Mouse (Mus musculus) layer of hippocampus, adult 11-12 months (tissue): ENCODE results near the gene B3gat2.

Experiments
- DNase-seq: peaks from one replicate; pipeline ENCODE4 v3.0.0; 2022; ENCODE audit warnings: low spot score

B3gat2 gene

DNA sequence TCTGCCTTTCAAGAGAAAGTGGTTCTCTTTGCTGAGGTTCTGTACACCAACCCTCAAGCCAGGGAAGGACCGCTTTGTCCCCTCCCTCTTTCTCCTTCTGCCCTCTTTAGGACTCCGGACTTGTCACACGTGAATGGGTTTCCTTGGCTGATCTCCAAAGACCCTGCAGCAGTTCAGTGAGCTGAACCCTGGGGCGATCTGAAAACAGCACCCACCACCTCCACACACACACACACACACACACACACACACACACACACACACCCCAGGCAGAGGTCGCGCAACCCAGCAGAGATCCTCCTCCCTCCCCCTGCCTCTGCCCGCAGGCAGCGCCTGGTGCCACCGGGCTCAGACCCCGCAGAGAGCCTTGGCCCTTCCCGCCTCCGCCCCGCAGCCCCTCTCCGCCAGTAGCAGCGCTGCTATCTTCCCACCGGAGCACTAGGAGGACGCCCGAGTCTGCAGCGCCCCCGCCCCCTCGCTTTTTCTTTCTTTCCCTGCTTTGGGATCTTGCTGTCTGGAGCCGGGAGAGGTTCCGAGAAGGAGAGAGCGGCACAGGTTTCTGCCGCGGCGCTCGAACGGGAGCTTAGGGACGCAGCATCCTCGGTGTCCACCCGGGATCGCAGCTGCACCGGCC lies at the start of gene B3gat2:
TSS of gene B3gat2 (plus strand) at position 252 of the 634 bp plus-strand sequence.
- DNase-seq: peak; percentile 15

DNA sequence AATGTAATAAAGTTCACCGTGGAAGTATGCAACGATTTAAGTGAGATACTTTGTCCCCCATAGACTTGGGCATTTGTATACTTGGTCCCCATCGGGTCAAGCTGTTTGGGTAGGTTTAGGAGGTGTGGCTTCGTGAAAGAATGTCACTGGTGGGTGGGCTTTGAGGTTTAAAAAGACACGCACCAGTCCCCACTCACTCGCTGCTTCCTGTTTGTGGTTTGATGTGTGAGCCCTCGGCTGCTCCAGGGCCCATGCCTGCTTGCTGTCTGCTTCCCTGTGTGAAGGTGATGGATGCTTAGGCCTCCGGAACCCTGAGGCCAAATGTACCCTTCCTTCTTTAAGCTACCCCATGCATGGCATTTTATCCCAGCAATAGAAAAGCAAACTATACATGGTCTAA lies 41.2 kb upstream of the B3gat2 start:
- DNase-seq: no peak

- DNase-seq: no peak
These were observed 40.5 kb upstream of the B3gat2 start for GRCm38 (mm10) chr1:23721036-23721435.

DNA sequence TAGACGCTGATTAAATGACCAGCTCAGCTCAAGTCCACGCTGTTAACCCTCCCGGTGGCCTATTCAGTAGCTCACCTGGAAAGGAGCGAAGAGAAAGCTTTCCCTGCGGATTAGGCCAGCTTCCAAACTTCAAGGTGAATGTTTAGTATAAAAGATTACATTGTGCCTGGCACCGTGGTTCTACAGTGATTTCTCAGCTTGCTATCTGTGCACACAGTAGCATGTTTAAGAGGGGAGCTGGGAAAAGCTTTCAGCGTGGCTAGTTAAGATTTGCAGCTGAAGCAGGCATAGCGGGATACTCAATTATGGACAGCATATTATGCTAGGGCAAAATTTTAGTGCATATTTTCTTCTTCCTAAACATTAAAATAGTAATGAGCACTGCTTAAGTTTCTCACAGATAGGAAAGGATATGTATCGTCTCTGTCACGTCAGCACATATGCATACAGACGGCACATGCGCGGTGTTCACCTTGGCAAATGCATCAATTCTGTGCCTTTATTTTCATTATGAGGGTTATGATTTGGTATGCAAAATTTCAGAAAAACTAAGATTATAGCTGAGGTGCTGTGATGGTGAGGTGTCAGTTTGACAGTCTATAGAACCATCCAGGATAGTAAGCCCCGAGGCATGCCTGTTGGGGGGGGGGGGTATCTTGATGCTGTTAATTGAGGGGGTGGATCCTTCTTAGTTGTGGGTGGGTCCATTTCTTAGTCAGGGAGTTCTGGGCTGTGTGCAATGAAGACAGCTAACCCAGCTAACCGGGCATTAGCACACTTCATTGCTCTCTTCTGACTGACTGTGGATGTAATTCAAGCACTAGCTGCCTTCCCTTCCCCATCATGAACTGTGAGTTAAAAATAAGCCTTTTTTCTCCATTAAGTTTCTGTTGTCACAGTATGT lies 38.8 kb upstream of the B3gat2 start:
- no peak for DNase-seq

GRCm38 (mm10) chr1:23731324-23731723 lies 30.2 kb upstream of the B3gat2 start:
- no peak for DNase-seq

DNA sequence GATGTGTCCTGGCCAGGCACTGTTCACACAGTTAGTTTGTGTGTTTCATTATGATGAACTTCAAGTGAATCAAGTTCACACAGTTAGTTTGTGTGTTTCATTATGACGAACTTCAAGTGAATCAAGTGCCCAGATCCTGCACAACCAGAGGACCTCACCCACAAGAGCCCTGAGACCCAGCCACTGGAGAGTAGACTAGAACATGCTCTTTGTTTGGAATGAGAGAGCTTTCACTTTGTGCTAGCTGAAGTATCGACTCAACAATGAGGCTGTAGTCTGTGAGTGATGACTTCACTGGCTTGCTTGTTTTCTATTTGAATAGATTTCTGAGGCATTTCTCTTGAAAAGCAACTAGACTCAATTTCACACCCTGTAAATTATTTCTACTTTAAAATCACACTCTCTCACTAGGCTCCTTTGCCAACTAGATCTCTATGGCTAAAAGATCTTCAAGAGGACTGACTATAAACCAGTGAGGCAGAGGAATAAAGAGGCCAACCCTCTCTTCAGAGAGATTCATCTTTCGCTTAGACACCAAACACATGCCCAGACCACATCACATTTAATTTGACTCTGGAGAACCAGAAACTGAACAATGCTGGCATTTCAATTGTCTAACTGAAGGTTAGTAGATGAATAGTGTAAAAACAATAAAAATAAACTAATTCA lies 10.6 kb upstream of the B3gat2 start:
- DNase-seq: no peak

- no peak for DNase-seq
These were observed 8.5 kb upstream of the B3gat2 start for GRCm38 (mm10) chr1:23753091-23753490.

GRCm38 (mm10) chr1:23753591-23753990 lies 8.0 kb upstream of the B3gat2 start:
- DNase-seq: no peak

DNA sequence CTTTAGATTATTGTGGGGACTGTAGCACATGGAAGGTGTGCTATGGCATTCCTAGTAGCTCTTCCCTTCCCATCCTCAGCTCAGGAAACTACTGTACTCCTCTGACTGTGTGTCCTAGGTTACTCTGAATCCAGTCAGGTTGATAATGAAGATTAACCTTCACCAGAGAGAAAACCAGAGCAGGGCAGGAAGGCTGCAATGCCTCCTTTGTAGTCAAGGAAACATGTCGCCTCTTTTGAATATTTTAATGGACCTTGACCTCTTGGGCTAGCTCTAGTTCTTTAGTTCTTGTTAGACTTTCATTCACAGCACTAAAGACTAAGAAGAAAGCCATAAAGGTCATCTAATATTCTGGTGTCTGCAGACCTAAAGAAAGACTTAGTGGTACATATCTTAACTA lies 7.2 kb upstream of the B3gat2 start:
- no peak for DNase-seq

DNA sequence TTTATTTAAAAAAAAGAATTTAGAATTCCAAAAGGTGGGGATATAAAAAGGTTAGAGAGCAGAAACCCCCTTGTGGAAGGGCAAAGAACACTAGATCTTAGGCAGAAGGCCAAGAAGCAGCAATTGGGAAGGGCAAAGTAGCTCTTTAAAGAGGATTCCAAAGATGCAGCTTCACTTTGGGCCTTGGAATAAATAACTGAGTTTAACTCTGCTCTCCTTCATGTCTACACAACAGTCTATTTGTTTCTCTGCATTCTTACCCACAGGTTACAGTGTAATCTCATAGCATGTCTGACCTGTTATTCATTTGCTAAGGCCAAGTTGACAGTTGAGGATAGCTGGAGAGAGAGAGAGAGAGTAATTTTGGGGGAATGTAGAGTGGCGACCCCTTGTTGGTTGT lies 6.6 kb upstream of the B3gat2 start:
- DNase-seq: no peak

DNA sequence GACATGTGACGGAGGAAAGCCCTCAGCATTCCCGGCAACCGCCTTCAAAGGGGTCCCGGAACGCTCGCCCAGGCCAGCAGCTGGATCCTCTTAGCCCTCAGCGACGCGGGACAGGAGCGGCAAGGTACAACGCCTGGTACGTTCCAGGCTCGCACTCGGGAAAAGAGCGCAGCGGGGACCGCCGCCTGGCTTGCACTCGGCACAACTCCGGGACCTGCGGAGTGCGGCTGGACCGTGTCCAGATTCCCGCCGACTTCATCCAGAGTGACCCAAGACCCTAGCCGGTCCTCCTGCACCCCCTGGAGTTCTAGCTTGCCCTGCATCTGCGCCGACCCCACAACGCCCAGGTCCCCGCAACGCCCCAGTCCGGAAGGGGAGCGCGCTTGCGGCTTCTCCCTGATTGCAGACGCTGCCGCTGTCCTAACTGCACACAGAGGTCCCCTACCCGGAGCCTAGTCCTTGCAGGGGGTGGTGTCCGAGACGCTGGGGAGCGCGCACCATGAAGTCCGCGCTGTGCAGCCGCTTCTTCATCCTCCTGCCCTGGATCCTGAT lies 659 bp downstream of the B3gat2 start:
- DNase-seq: peak; percentile 24

- peak; percentile 95 for DNase-seq
These were observed 1.5 kb downstream of the B3gat2 start for GRCm38 (mm10) chr1:23762782-23763630.

DNA sequence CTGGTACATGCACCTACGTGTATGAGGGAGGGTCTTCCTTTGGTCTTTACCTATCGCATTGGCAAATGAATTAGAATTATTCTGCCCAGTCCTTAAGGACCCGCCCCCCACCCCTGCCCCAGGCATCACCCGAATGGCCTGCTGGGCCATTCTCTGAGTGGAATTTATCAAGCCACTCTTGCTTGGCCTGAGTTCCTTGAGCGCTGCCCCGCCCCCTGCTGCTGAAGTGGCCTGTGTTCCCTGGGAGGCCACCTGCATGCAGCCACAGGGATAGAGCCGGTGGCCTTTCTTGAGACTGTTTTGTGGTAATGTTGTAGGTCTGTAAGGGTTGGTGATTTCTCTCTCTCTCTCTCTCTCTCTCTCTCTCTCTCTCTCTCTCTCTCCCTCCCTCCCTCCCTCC lies 2.2 kb downstream of the B3gat2 start:
- no peak for DNase-seq

DNA sequence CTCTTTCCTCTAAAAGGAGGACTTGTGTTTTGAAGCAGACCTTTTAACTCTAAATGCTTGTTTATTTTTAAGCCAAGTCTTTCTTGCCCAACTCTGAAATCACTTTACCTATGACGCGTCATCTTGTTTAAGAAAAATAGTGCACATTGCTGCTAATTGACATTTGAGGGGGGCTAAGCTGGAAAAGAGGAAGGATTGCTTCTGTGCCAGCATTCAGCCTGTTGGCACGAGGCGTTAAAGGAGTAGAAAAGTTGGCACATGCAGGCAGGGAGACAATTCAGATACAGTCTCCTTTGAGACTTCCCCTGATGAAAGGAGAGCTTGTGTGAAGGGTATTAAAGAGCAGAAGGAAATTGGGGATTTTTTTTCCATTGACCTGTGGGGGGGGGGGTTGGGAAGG lies 3.2 kb downstream of the B3gat2 start:
- DNase-seq: no peak

GRCm38 (mm10) chr1:23773039-23773438 lies 11.5 kb downstream of the B3gat2 start:
- DNase-seq: no peak

DNA sequence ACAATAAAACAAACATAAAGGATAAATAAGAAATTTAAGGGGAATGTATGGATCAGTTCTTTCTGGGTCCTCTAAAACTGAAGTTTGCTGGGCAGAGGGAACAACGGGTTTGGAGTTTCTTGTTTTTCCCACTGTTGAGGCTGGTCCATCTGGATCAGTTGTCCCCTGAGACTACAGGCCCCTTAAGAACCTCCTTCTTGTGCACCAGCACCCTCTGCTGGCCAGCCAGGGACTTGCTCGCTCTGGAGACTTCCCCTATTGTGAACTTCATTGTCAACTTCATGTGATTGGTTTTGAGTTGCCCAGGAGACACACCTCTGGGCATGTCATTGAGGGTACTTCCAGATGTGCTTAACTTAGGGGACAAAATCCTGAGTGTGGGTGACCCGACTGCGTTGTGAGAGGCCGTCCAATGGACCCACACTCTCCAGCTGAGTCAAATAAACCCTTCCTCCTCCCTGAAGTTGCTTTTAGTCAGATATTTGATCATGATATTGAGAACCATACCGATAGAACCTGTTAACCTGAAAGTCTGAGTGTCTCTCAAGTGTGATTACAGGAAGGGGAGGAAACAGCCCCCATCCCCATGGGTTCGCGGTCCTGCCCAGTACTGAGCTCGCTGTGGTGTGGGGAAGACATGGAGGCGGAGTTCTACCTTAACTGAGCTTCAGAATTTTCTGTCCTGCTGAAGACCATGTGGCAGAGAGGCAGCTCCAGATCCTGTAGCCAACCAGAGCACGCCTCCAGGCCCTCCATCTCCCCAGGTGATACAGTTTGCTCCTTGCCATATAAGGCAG lies 31.4 kb downstream of the B3gat2 start:
- peak; percentile 74 for DNase-seq

DNA sequence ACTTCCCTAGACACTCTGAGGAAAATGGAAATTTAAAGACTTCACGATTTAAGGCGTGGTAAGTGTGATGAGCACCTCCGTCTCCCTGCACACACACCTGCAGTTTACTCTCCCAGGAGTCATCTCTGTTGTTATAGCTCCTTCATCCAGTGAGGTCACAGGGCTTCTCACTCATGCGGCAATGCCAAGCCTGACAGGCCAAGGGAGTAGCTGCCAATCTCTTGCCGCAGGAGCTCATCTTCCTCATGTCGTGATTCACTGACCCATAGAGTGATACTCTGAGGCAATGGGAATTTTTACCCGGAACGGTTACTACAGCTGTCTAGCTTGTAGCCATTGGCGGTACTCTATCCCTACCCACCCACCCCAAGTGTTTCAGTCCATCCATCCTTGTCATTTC lies 36.8 kb downstream of the B3gat2 start:
- no peak for DNase-seq

GRCm38 (mm10) chr1:23821615-23822014 lies 60.1 kb downstream of the B3gat2 start:
- no peak for DNase-seq

- peak; percentile 65 for DNase-seq
These were observed 65.6 kb downstream of the B3gat2 start for GRCm38 (mm10) chr1:23826887-23827758.

DNA sequence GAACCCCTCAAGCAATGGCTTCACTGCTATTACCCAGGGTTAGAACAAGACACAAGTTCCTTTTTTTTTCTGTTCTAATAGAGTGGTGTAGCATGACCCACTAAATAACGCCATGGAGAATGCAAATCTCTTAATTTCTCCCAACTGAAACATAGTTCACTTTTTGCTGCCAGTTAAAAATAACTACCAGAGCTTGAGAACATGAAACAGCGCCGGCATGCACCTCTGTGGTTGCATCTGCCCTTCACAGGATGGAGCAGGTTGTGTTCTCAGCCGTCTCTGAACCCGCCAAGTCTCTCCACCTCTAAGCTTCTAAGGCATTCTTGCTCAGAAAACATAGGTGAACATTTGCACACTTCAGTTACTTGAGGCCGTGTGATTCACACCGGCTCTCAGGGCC lies 72.7 kb downstream of the B3gat2 start:
- no peak for DNase-seq
